Comparison of ENCODE assay signal across 7 mouse cellular contexts in the genomic region with DNA sequence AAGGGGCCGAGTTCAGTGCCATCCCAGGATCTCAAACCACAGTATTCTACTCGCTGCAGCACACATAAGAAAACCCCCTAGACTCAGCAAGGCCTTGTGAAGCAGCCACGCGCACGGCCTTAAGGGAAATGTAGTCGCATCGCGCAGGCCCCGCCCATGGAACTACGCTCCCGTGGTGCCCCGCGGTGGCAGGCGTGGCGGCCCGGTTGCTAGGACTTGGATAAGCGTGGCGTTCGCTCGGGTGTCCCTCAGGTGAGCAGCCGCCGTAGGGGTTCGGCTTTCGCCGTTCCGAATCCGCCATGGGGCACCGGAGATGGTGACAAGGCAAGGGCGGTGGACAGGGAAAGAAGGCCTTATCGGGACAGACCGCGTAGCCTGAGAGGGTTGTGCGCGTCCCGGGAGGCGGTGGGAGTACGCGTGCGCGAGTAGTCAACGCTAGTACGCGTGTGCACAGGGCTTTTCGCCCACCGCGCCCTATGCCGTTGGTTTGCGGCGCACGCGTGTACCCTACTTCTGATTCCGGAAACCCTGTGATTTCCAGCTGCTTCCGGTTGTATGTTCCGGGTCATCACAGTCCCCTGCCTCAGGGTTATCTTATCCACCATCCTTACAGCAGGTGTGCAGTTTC. TPM values are rescaled to one million over a fixed set of nuclear protein-coding genes. Genes with fewer than 3 reads are reported as not detected.
DNase-seq lines count a peak whose midpoint lies in the region; ATAC-seq lines count a peak whose summit lies in the region.

Scamp4 (plus strand) TSS at position 175 of the 628 bp plus-strand sequence.
Adat3 (plus strand) TSS at position 183 of the 628 bp plus-strand sequence.

- DNase-seq in adrenal gland, adult 18-20 months (ENCODE audit: low spot score in 2 of 2): peak; percentile 90 to 94
- DNase-seq in embryo, embryonic 11 days: peak; percentile 99
- peak; percentile 91 to 95 for DNase-seq in gastrocnemius, postnatal 36 days
- DNase-seq in left cerebral cortex, postnatal 36 days (ENCODE audit: low spot score in 2 of 2): peak; percentile 98 to 99
- DNase-seq in midbrain, embryonic 11.5 days (ENCODE audit: low spot score, missing footprints): peak; percentile 99
- peak; percentile 88 for DNase-seq in skeletal muscle tissue, adult 2 months (ENCODE audit: low read depth, low spot score)

- H3K9ac ChIP-seq in intestine, embryonic 16.5 days (ENCODE audit: low read depth, low read length): peak within 1 kb of the TSS; percentile 77
- H3K9ac ChIP-seq in midbrain, embryonic 11.5 days (ENCODE audit: low read length): peak within 1 kb of the TSS; percentile 61

- peak within 1 kb of the TSS; percentile 94 for H3K27ac ChIP-seq in intestine, embryonic 16.5 days (ENCODE audit: low read length)
- H3K27ac ChIP-seq in midbrain, embryonic 11.5 days (ENCODE audit: low read depth, low read length): peak within 1 kb of the TSS; percentile 55; the same call in 1 of the 2 replicates

- H3K4me3 ChIP-seq in intestine, embryonic 16.5 days (ENCODE audit: low read length): peak within 1 kb of the TSS; percentile 80
- H3K4me3 ChIP-seq in midbrain, embryonic 11.5 days (ENCODE audit: low read depth, low read length): peak within 1 kb of the TSS; percentile 65

- peaks cover 24% of the 10 kb centered on the region for H3K4me1 ChIP-seq in intestine, embryonic 16.5 days (ENCODE audit: control insufficient read depth, insufficient read depth, low read length)
- H3K4me1 ChIP-seq in midbrain, embryonic 11.5 days (ENCODE audit: control insufficient read depth, insufficient read depth, low read length): peaks cover 14% of the 10 kb centered on the region

- H3K36me3 ChIP-seq in intestine, embryonic 16.5 days (ENCODE audit: control insufficient read depth, insufficient read depth, low read length): peaks cover 16% of the 10 kb centered on the region
- H3K36me3 ChIP-seq in midbrain, embryonic 11.5 days (ENCODE audit: control insufficient read depth, insufficient read depth, low read length): peaks cover 13% of the 10 kb centered on the region

- H3K27me3 ChIP-seq in intestine, embryonic 16.5 days (replicated peaks; ENCODE audit: control insufficient read depth, insufficient read depth, low read length): no peaks in the 10 kb centered on the region
- H3K27me3 ChIP-seq in midbrain, embryonic 11.5 days (ENCODE audit: control insufficient read depth, insufficient read depth, low read length): no peaks in the 10 kb centered on the region

- no peaks in the 10 kb centered on the region for H3K9me3 ChIP-seq in intestine, embryonic 16.5 days (ENCODE audit: control insufficient read depth, low read length)
- H3K9me3 ChIP-seq in midbrain, embryonic 11.5 days (ENCODE audit: control insufficient read depth, low read length): no peaks in the 10 kb centered on the region

- ATAC-seq in intestine, embryonic 16.5 days: peak; percentile 92
- peak; percentile 96 for ATAC-seq in midbrain, embryonic 11.5 days (ENCODE audit: low FRiP score)

- peak within 1 kb of the TSS; percentile 67 for H3K4me2 ChIP-seq in intestine, embryonic 16.5 days (ENCODE audit: low read depth, low read length)
- H3K4me2 ChIP-seq in midbrain, embryonic 11.5 days: peak within 1 kb of the TSS; percentile 69

- WGBS in intestine, embryonic 16.5 days: under 1% methylated on average over 54 of the region's 54 CpGs
- under 1% methylated on average over 54 of the region's 54 CpGs for WGBS in midbrain, embryonic 11.5 days

- intact Hi-C loops in gastrocnemius, postnatal 36 days (cut with DNase I): no loop called here
- intact Hi-C loops in left cerebral cortex, postnatal 36 days (cut with DNase I): no loop called here

RNA-seq across cellular contexts. Expression of gene Scamp4, which starts in this region (rescaled TPM):
- total RNA-seq in adrenal gland, adult 18-20 months (2021): 10 to 100 TPM; 49.7 to 54.4 TPM
- total RNA-seq in gastrocnemius, postnatal 36 days (2021): 10 to 100 TPM; 14.5 to 14.8 TPM
- 125 and 127 TPM in 2 replicates for polyA plus RNA-seq in intestine, embryonic 16.5 days (2015; fragmentation: Nextera tagmentation; extraction: Ambion mirVana)
- total RNA-seq in left cerebral cortex, postnatal 36 days (2021): 10 to 100 TPM; 40.1 to 45.1 TPM
- polyA plus RNA-seq in midbrain, embryonic 11.5 days (2014; fragmentation: Nextera tagmentation; extraction: Ambion mirVana): 60.2 and 62.3 TPM in 2 replicates

RNA-seq across cellular contexts. Expression of gene Adat3, which starts in this region (rescaled TPM):
- total RNA-seq in adrenal gland, adult 18-20 months (2021): 1 to 10 TPM; 1.8 to 2.1 TPM
- under 1 TPM; 0.52 to 0.99 TPM for total RNA-seq in gastrocnemius, postnatal 36 days (2021)
- 8.4 and 9.4 TPM in 2 replicates for polyA plus RNA-seq in intestine, embryonic 16.5 days (2015; fragmentation: Nextera tagmentation; extraction: Ambion mirVana)
- total RNA-seq in left cerebral cortex, postnatal 36 days (2021): 1 to 10 TPM; 1.7 to 4.0 TPM
- polyA plus RNA-seq in midbrain, embryonic 11.5 days (2014; fragmentation: Nextera tagmentation; extraction: Ambion mirVana): 5.4 and 6.9 TPM in 2 replicates

Comparison
In these comparisons a context has a peak if more than half of its experiments do, and no peak if none do; other contexts are left out.
1. Peak in every context shown above with its lines: DNase-seq, ATAC-seq, H3K4me3 ChIP-seq and H3K27ac ChIP-seq.